Mouse (Mus musculus) limb, embryonic 15.5 days (tissue): ENCODE measurements around the gene Hmgb1. TPM values are rescaled to one million over a fixed set of nuclear protein-coding genes. Genes with fewer than 3 reads are reported as not detected.

Experiments
- ATAC-seq: fragments of 200-750 bp; cut with Nextera tagmentation; 2 replicates; pipeline ENCODE4 v1.8.0; 2017; ENCODE audit warnings: low read depth, moderate TSS enrichment; ENCODE audit not compliant: insufficient number of reproducible peaks, low FRiP score, low TSS enrichment
- H3K27ac ChIP-seq: fragments of 300-500 bp; sonication (generic); 2 replicates; pipeline ENCODE4 v1.5.1; 2015; ENCODE audit warnings: moderate library complexity, mild to moderate bottlenecking, inconsistent platforms
- H3K27me3 ChIP-seq: fragments of 300-500 bp; sonication (generic); 2 replicates; pipeline ENCODE4 v1.6.1; 2015; ENCODE audit warnings: inconsistent platforms
- H3K36me3 ChIP-seq: fragments of 300-500 bp; sonication (generic); 2 replicates; pipeline ENCODE4 v1.6.1; 2015; ENCODE audit warnings: inconsistent platforms
- H3K4me1 ChIP-seq: fragments of 300-500 bp; sonication (generic); 2 replicates; pipeline ENCODE4 v1.6.1; 2015; ENCODE audit warnings: inconsistent platforms
- H3K4me2 ChIP-seq: fragments of 300-500 bp; sonication (generic); 2 replicates; pipeline ENCODE4 v1.6.1; 2015; ENCODE audit warnings: mild to moderate bottlenecking, inconsistent platforms
- H3K4me3 ChIP-seq: fragments of 300-500 bp; sonication (generic); 2 replicates; pipeline ENCODE4 v1.5.1; 2015; ENCODE audit warnings: mild to moderate bottlenecking, inconsistent platforms
- H3K9ac ChIP-seq: fragments of 300-500 bp; sonication (generic); 2 replicates; pipeline ENCODE4 v1.6.1; 2015; ENCODE audit warnings: inconsistent platforms
- H3K9me3 ChIP-seq: fragments of 300-500 bp; sonication (generic); 2 replicates; pipeline ENCODE4 v1.6.1; 2016; ENCODE audit warnings: inconsistent platforms
- WGBS: fragments of 180-500 bp; shearing (Covaris S2); methylation state at CpG from one replicate; pipeline ENCODE4 v1.1.7; 2015; 5-methylcytosine and 5-hydroxymethylcytosine counted together
- polyA plus RNA-seq: library from polyadenylated mRNA; unstranded; fragments of >200 nt; fragmentation: Nextera tagmentation; extraction: Ambion mirVana; gene quantifications from 2 replicates; pipeline ENCODE4 v1.2.1, GENCODE M21; 2015

Hmgb1 gene
- polyA plus RNA-seq, 1 experiment from 2014 or later = 1,273 TPM

DNA sequence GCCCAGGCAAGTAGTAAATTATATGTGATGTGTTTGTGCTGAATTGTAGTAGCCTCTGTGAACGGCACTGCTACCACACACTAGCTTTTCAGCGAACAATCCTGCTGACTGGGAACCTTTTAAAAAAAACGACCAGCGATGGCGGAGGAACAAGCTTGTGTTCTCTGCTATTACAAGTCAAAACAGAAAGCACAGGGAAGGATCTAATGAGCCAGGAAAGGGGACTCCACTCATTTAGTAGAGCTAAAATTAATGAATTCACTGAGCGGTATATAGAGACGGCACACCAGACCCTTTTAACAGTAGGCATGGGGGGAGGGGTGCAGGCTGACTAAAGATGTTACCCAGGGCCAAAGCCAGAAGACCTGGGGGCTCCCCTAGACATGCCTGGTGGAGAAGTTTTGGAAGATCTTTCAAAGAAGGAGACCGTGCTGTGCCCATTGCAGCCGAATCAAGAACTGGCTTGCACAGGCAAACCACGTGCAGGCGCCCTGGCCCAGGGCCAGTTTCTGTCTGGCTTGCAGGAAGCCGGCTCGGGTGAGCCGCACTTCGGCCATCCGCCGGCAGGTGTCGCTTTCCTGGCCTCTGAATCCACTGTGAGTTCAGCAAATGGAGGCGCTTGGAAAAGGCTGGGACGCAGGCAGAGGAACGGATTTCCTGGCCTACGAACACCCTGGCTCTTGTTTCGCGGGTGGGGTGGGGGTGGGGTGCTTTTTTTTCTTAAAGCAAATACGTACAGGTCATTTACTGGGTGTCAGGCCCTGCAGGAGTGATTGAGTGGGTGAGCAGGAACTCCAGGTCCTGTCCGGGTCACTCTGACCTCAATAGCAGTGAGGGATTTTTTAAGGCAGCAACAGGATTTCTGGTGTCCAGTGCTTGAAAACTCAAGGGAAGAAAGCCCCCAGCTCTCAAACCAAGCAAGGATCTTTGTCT, 177.7 kb downstream of the Hmgb1 start:
- 4% methylated on average over 26 of the region's 26 CpGs for WGBS
- Histone ChIP-seq H3K27ac (peak overlapping the region; percentile 83), H3K9ac (0 out of 2 replicates have a peak overlapping the region, but pooled peaks have one; percentile 5), H3K4me1 (peaks cover 41% of the 10 kb centered on the region), H3K27me3 (no peaks in the 10 kb centered on the region), H3K4me2 (peak overlapping the region; percentile 57), H3K4me3 (peak overlapping the region; percentile 30), H3K36me3 (no peaks in the 10 kb centered on the region), H3K9me3 (no peaks in the 10 kb centered on the region)
- peak; percentile 75 for ATAC-seq

DNA sequence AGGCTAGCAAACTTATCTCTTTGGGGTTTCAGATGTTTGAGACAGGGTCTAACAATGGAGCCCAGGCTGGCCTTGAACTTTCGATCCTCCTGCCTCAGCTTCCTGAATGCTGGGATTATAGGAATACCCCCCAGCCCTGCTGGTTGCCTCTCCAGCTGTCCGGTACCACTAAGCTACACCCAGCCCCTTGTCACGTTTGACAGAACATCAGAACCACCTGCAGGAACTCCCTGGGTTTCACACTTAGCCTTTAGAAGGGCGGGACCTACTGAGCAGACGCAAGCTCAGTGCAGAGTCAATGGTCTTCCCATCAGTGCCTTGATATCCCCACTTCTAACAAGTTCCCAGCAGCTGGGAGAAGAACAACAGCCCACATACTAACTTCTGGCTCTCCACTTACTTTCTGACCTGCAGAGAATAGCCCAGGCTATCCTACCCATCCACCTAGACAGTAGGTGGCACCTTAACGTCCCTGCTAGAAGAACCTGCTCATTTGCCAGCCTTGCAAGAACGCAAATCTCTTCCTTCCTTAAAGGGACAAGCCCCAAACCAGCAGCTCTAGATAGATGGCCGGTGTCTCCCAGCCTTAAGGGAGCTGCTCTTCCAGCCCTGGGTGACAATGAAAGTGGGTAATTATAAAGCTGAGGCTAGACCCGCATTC, 178.5 kb downstream of the Hmgb1 start:
- 51% methylated on average over 9 of the region's 9 CpGs for WGBS
- Histone ChIP-seq H3K27ac (peak overlapping the region; percentile 83), H3K4me1 (peaks cover 42% of the 10 kb centered on the region), H3K36me3 (no peaks in the 10 kb centered on the region), H3K4me3 (peak overlapping the region; percentile 30), H3K9ac (no peak overlapping the region), H3K4me2 (peak overlapping the region; percentile 57), H3K9me3 (no peaks in the 10 kb centered on the region), H3K27me3 (no peaks in the 10 kb centered on the region)
- ATAC-seq = no peak

DNA sequence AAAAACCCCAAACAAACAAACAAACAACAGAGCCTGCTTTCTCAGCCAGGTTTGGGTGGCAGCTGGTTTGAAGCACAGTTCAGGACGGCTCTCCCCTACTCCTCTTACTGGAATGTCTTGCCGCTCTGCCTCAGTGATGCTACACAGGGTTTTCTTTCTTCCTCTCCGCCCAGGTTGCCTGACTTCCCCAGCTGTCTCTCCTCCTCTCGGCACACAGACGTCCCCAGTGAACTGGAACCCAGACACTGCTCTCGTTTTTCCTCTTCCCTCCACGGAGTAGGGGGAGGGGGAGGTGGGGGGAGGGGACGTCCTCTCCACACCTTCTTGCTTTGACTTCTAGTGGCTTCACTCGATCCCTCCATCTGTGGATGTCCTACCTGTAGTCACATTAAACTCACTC, 179.2 kb downstream of the Hmgb1 start:
- Histone ChIP-seq H3K9ac (no peak overlapping the region), H3K9me3 (no peaks in the 10 kb centered on the region), H3K27ac (no peak overlapping the region), H3K36me3 (no peaks in the 10 kb centered on the region), H3K4me2 (no peak overlapping the region), H3K4me3 (no peak overlapping the region), H3K4me1 (peaks cover 42% of the 10 kb centered on the region), H3K27me3 (no peaks in the 10 kb centered on the region)
- WGBS = 40% methylated on average over 7 of the region's 9 CpGs
- no peak for ATAC-seq

DNA sequence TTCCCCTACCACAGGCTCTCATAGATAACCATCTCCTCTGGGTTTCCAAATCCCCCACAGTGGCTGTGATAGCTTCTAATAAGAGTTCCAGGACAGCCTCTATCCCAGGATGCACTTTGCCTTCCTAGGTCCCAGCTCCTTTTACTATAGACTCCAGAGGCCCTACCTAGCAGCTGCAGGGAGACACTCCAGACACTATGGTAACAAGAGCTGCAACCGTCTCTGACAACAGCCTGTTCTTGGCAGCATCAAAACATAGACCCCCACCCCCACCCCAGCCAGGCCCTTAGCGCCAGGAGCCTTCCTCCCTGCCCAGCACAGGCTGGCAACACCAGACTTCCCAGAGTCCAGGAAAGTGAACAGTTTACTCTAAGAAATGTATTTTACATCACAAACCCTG, 181.2 kb downstream of the Hmgb1 start:
- H3K4me2 ChIP-seq = no peak overlapping the region

DNA sequence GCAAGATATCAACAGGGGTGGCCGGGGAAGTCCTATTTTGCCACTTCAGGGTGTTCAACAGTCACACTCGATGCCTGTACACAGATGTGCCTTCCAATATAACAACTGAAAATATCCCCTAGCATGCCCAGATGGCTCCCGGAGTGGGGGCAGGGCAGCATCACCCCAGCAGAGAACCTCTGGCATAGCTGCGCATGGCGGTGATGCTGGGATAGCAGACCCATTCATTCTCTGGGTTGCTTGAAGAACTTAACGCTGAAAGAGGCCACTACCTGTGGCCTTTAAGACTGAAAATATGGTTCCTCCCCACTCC, 181.5 kb downstream of the Hmgb1 start:
- no peak for ATAC-seq
- H3K9me3 ChIP-seq = no peaks in the 10 kb centered on the region
- no peak overlapping the region for H3K9ac ChIP-seq
- H3K27ac ChIP-seq = peak overlapping the region; percentile 81
- peak overlapping the region; percentile 10 for H3K4me2 ChIP-seq
- peaks cover 39% of the 10 kb centered on the region for H3K4me1 ChIP-seq
- no peaks in the 10 kb centered on the region for H3K36me3 ChIP-seq
- H3K27me3 ChIP-seq = no peaks in the 10 kb centered on the region
- H3K4me3 ChIP-seq = no peak overlapping the region
- WGBS = 39% methylated on average over 6 of the region's 6 CpGs

More for the DNA sequence above, 181.2 kb downstream of the Hmgb1 start:
- Histone ChIP-seq H3K27me3 (no peaks in the 10 kb centered on the region), H3K4me1 (peaks cover 42% of the 10 kb centered on the region), H3K9me3 (no peaks in the 10 kb centered on the region), H3K36me3 (no peaks in the 10 kb centered on the region), H3K9ac (no peak overlapping the region), H3K4me3 (no peak overlapping the region), H3K27ac (peak overlapping the region; percentile 81)
- no peak for ATAC-seq
- 26% methylated on average over 2 of the region's 2 CpGs for WGBS

DNA sequence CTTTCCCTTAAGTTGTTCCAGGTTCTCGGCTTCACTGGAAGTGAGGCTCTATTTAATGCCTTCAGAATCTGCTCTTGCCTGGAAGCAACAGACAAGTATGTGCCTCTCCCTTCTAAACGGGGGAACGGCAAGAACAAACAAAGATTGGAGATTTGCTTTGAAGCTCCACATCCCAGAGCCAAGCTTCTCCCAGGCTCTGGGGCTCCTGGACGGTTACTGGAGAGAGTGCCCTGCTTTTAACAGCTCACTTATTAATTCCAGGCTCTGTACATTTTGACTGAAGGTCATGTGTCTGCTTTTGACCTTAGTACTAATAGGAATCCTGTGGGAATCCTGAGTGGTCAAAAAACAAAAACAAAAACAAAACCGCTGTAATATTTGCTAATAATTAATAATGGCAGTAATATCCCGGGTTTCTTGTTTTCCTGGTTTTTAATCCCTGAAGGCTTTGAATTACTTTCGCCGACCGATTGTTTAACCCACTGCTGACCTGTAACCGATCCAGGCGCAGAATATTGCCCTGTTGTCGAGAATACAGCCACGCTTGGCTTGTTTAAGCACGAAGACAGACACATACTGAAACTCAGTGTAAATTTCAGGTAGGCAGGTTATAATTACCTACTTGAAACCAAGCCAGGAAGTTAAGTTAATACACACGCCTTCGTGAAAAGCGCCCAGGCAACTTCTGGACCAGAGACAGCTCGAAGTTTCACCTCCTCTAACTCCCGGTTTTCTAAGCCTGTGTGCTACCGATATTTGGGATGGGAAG, 182.1 kb downstream of the Hmgb1 start:
- H3K36me3 ChIP-seq = no peaks in the 10 kb centered on the region
- WGBS = 18% methylated on average over 20 of the region's 20 CpGs

DNA sequence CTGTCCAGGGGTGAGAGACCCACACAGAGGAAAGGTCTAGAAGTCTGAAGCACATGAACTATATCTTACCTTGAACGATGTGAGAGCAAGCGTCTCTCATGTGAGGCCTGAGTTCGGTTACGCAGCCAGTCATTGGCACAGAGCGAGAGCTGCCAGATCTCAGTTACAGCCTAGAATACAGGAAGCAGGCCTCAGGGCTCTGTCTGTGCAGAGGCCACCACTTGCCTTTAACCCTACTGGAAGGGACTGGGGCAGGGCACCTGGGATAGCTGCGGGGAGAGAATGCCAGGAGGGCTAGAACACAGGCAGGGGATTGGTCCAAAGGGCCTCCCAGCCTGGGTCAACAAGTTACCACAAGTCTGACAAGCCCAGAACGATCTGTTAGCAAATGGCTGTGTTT, 184.5 kb downstream of the Hmgb1 start:
- no peak overlapping the region for H3K4me2 ChIP-seq
- peaks cover 40% of the 10 kb centered on the region for H3K4me1 ChIP-seq
- no peaks in the 10 kb centered on the region for H3K27me3 ChIP-seq
- no peak overlapping the region for H3K4me3 ChIP-seq
- ATAC-seq = no peak
- H3K9me3 ChIP-seq = no peaks in the 10 kb centered on the region
- H3K36me3 ChIP-seq = no peaks in the 10 kb centered on the region
- no peak overlapping the region for H3K27ac ChIP-seq
- 77% methylated on average over 7 of the region's 7 CpGs for WGBS
- H3K9ac ChIP-seq = no peak overlapping the region

More for the DNA sequence above, 182.1 kb downstream of the Hmgb1 start:
- ATAC-seq = no peak
- H3K4me3 ChIP-seq = no peak overlapping the region
- H3K9me3 ChIP-seq = no peaks in the 10 kb centered on the region
- no peaks in the 10 kb centered on the region for H3K27me3 ChIP-seq
- H3K9ac ChIP-seq = no peak overlapping the region
- peak overlapping the region; percentile 81 for H3K27ac ChIP-seq
- H3K4me2 ChIP-seq = peak overlapping the region; percentile 10
- H3K4me1 ChIP-seq = peaks cover 34% of the 10 kb centered on the region

DNA sequence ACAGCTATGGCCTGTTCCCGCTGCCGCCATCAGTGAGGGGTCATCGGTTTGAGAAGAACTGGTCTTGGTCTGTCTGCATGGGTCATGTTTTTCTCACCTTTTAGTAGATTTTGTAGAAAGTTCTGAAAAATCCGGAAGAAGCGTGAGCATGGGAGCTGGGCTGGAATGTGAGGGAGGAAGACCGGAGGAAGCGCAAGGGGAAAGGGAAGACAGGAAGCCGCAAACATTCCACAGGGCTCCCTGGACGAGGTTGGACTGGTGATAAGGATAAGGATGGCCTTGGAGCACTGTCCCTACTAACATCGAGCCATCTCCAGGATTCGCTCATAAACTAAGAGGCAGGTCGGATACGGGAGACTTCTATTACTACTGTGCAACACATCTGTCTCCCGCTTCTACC, 185.8 kb downstream of the Hmgb1 start:
- Histone ChIP-seq H3K4me3 (no peak overlapping the region), H3K27me3 (no peaks in the 10 kb centered on the region), H3K9me3 (no peaks in the 10 kb centered on the region), H3K4me1 (peaks cover 49% of the 10 kb centered on the region), H3K9ac (no peak overlapping the region), H3K4me2 (no peak overlapping the region), H3K27ac (no peak overlapping the region), H3K36me3 (no peaks in the 10 kb centered on the region)
- ATAC-seq = no peak
- 86% methylated on average over 14 of the region's 14 CpGs for WGBS

DNA sequence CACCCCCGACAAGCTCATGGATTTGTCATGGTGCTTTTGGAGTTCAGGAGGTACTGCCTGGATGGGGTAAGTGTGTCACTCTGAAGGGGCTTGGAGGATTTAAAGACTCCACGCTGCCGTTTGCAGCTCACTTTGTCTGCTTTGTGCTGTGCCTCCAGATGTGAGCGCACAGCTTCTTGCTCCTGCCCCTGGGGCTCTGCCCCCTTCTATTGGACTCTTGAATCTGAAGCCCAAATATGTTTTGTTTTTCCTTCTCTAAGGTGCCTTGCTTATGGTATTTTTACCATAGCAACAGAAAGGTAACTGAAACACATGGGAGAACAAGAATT, 187.6 kb downstream of the Hmgb1 start:
- Histone ChIP-seq H3K4me3 (no peak overlapping the region), H3K9ac (no peak overlapping the region), H3K27ac (peak overlapping the region; percentile 97; the same call in 1 of the 2 replicates), H3K4me1 (peaks cover 31% of the 10 kb centered on the region), H3K36me3 (0 out of 2 replicates have a peak, but pooled peaks cover 7% of the 10 kb centered on the region), H3K4me2 (no peak overlapping the region), H3K9me3 (no peaks in the 10 kb centered on the region), H3K27me3 (no peaks in the 10 kb centered on the region)
- WGBS = 39% methylated on average over 4 of the region's 4 CpGs
- ATAC-seq = no peak
